Mouse (Mus musculus) neural tube, embryonic 15.5 days (tissue): ENCODE data around the gene Hmgb4. TPM values are rescaled to one million over a fixed set of nuclear protein-coding genes. Genes with fewer than 3 reads are reported as not detected.

Experiments used
- ATAC-seq: fragments of 200-750 bp; cut with Nextera tagmentation; 2 replicates; pipeline ENCODE4 v1.8.0; 2017; ENCODE audit warnings: mild to moderate bottlenecking, moderate TSS enrichment, moderate library complexity; ENCODE audit not compliant: low FRiP score
- H3K27ac ChIP-seq: fragments of 300-500 bp; sonication (generic); replicated peaks from 2 replicates; pipeline ENCODE4 v1.5.1; 2015; ENCODE audit warnings: mild to moderate bottlenecking, inconsistent platforms
- H3K27me3 ChIP-seq: fragments of 300-500 bp; sonication (generic); replicated peaks from 2 replicates; pipeline ENCODE4 v1.6.1; 2015; ENCODE audit warnings: inconsistent platforms
- H3K36me3 ChIP-seq: fragments of 300-500 bp; sonication (generic); 2 replicates; pipeline ENCODE4 v1.6.1; 2015; ENCODE audit warnings: inconsistent platforms
- H3K4me1 ChIP-seq: fragments of 300-500 bp; sonication (generic); 2 replicates; pipeline ENCODE4 v1.6.1; 2015; ENCODE audit warnings: inconsistent platforms
- H3K4me2 ChIP-seq: fragments of 300-500 bp; sonication (generic); 2 replicates; pipeline ENCODE4 v1.6.1; 2015; ENCODE audit warnings: inconsistent platforms, mild to moderate bottlenecking, moderate library complexity
- H3K4me3 ChIP-seq: fragments of 300-500 bp; sonication (generic); replicated peaks from 2 replicates; pipeline ENCODE4 v1.5.1; 2015; ENCODE audit warnings: mild to moderate bottlenecking, inconsistent platforms
- H3K9ac ChIP-seq: fragments of 300-500 bp; sonication (generic); replicated peaks from 2 replicates; pipeline ENCODE4 v1.6.1; 2015; ENCODE audit warnings: mild to moderate bottlenecking, inconsistent platforms
- H3K9me3 ChIP-seq: fragments of 300-500 bp; sonication (generic); replicated peaks from 2 replicates; pipeline ENCODE4 v1.6.1; 2016; ENCODE audit warnings: inconsistent platforms
- WGBS: fragments of 180-500 bp; shearing (Covaris S2); methylation state at CpG from one replicate; pipeline ENCODE4 v1.1.7; 2015; ENCODE audit warnings: mixed read lengths; 5-methylcytosine and 5-hydroxymethylcytosine counted together
- polyA plus RNA-seq: library from polyadenylated mRNA; unstranded; fragments of >200 nt; fragmentation: Nextera tagmentation; extraction: Ambion mirVana; gene quantifications from 2 replicates; pipeline ENCODE4 v1.2.1, GENCODE M21; 2015

The Hmgb4 gene
- polyA plus RNA-seq, 1 experiment from 2014 or later = not detected

GRCm38 (mm10) chr4:128265341-128265740, 4.6 kb upstream of the Hmgb4 start:
- H3K36me3 ChIP-seq = no peaks in the 10 kb centered on the region
- no peak for ATAC-seq
- H3K27ac ChIP-seq = no peak overlapping the region
- H3K9me3 ChIP-seq = no peaks in the 10 kb centered on the region
- no peak overlapping the region for H3K4me3 ChIP-seq
- WGBS = 89% methylated on average over 3 of the region's 3 CpGs
- peaks cover 16% of the 10 kb centered on the region for H3K4me1 ChIP-seq
- H3K9ac ChIP-seq = no peak overlapping the region
- no peaks in the 10 kb centered on the region for H3K27me3 ChIP-seq
- no peak overlapping the region for H3K4me2 ChIP-seq

- H3K36me3 ChIP-seq = no peaks in the 10 kb centered on the region
- no peak overlapping the region for H3K9ac ChIP-seq
- WGBS = 89% methylated on average over 5 of the region's 5 CpGs
- H3K27ac ChIP-seq = no peak overlapping the region
- no peak for ATAC-seq
- no peak overlapping the region for H3K4me3 ChIP-seq
- H3K27me3 ChIP-seq = no peaks in the 10 kb centered on the region
- H3K9me3 ChIP-seq = no peaks in the 10 kb centered on the region
- peaks cover 8% of the 10 kb centered on the region for H3K4me1 ChIP-seq
- H3K4me2 ChIP-seq = no peak overlapping the region
These were observed 3.7 kb upstream of the Hmgb4 start for GRCm38 (mm10) chr4:128264491-128264890.

GRCm38 (mm10) chr4:128259211-128259610, 1.5 kb downstream of the Hmgb4 start:
- 73% methylated on average over 5 of the region's 5 CpGs for WGBS
- H3K9me3 ChIP-seq = no peaks in the 10 kb centered on the region
- H3K27me3 ChIP-seq = no peaks in the 10 kb centered on the region
- H3K4me3 ChIP-seq = no peak overlapping the region
- H3K36me3 ChIP-seq = no peaks in the 10 kb centered on the region; the same call in 1 of the 2 replicates
- no peak for ATAC-seq
- no peak overlapping the region for H3K27ac ChIP-seq
- H3K9ac ChIP-seq = no peak overlapping the region
- H3K4me1 ChIP-seq = no peaks in the 10 kb centered on the region
- no peak overlapping the region for H3K4me2 ChIP-seq

GRCm38 (mm10) chr4:128248676-128249075, 12.1 kb downstream of the Hmgb4 start:
- no peaks in the 10 kb centered on the region for H3K27me3 ChIP-seq
- peaks cover 8% of the 10 kb centered on the region for H3K4me1 ChIP-seq
- H3K9ac ChIP-seq = no peak overlapping the region
- H3K36me3 ChIP-seq = no peaks in the 10 kb centered on the region
- 15% methylated on average over 5 of the region's 5 CpGs for WGBS
- H3K4me3 ChIP-seq = no peak overlapping the region
- ATAC-seq = no peak
- H3K27ac ChIP-seq = no peak overlapping the region
- H3K9me3 ChIP-seq = no peaks in the 10 kb centered on the region
- H3K4me2 ChIP-seq = no peak overlapping the region

GRCm38 (mm10) chr4:128245201-128245600, 15.6 kb downstream of the Hmgb4 start:
- Histone ChIP-seq H3K36me3 (no peaks in the 10 kb centered on the region), H3K27me3 (no peaks in the 10 kb centered on the region), H3K27ac (no peak overlapping the region), H3K9ac (no peak overlapping the region), H3K4me2 (no peak overlapping the region), H3K4me3 (no peak overlapping the region), H3K9me3 (no peaks in the 10 kb centered on the region), H3K4me1 (peaks cover 32% of the 10 kb centered on the region)
- 47% methylated on average over 2 of the region's 2 CpGs for WGBS
- ATAC-seq = no peak

GRCm38 (mm10) chr4:128241854-128242356, 18.9 kb downstream of the Hmgb4 start:
- Histone ChIP-seq H3K27ac (peak overlapping the region; percentile 24), H3K36me3 (no peaks in the 10 kb centered on the region), H3K27me3 (no peaks in the 10 kb centered on the region), H3K9ac (no peak overlapping the region), H3K4me2 (no peak overlapping the region), H3K4me1 (peaks cover 32% of the 10 kb centered on the region), H3K9me3 (no peaks in the 10 kb centered on the region), H3K4me3 (no peak overlapping the region)
- ATAC-seq = peak; percentile 64; the same call in 1 of the 2 replicates
- WGBS = 38% methylated on average over 2 of the region's 2 CpGs

- H3K9me3 ChIP-seq = no peaks in the 10 kb centered on the region
- ATAC-seq = peak; percentile 32; the same call in 1 of the 2 replicates
- H3K4me1 ChIP-seq = peaks cover 32% of the 10 kb centered on the region
These were observed 19.5 kb downstream of the Hmgb4 start for GRCm38 (mm10) chr4:128241075-128241853.

GRCm38 (mm10) chr4:128239113-128239512, 21.6 kb downstream of the Hmgb4 start:
- H3K4me3 ChIP-seq = no peak overlapping the region
- no peak overlapping the region for H3K9ac ChIP-seq
- 42% methylated on average over 1 of the region's 1 CpGs for WGBS
- peaks cover 27% of the 10 kb centered on the region for H3K4me1 ChIP-seq
- no peak overlapping the region for H3K27ac ChIP-seq
- H3K27me3 ChIP-seq = no peaks in the 10 kb centered on the region
- no peaks in the 10 kb centered on the region for H3K9me3 ChIP-seq
- H3K36me3 ChIP-seq = no peaks in the 10 kb centered on the region
- no peak for ATAC-seq
- H3K4me2 ChIP-seq = no peak overlapping the region

More at GRCm38 (mm10) chr4:128241075-128241853, 19.5 kb downstream of the Hmgb4 start:
- Histone ChIP-seq H3K4me2 (no peak overlapping the region), H3K36me3 (no peaks in the 10 kb centered on the region), H3K4me3 (no peak overlapping the region), H3K27me3 (no peaks in the 10 kb centered on the region), H3K9ac (no peak overlapping the region), H3K27ac (peak overlapping the region; percentile 66)
- 23% methylated on average over 19 of the region's 19 CpGs for WGBS

- Histone ChIP-seq H3K9ac (no peak overlapping the region), H3K27me3 (no peaks in the 10 kb centered on the region), H3K9me3 (no peaks in the 10 kb centered on the region), H3K4me1 (peaks cover 5% of the 10 kb centered on the region), H3K4me3 (no peak overlapping the region), H3K36me3 (no peaks in the 10 kb centered on the region), H3K27ac (no peak overlapping the region; the same call in 1 of the 2 replicates), H3K4me2 (no peak overlapping the region)
- ATAC-seq = no peak
- WGBS = 73% methylated on average over 13 of the region's 13 CpGs
These were observed 27.3 kb downstream of the Hmgb4 start for GRCm38 (mm10) chr4:128233458-128233857.

GRCm38 (mm10) chr4:128227377-128228316, 33.1 kb downstream of the Hmgb4 start:
- ATAC-seq = peak; percentile 40
- no peak overlapping the region for H3K4me2 ChIP-seq
- H3K9me3 ChIP-seq = no peaks in the 10 kb centered on the region
- 0 out of 2 replicates have a peak overlapping the region, but pooled peaks have one; percentile 28 for H3K27ac ChIP-seq
- H3K27me3 ChIP-seq = no peaks in the 10 kb centered on the region
- no peaks in the 10 kb centered on the region for H3K36me3 ChIP-seq
- no peak overlapping the region for H3K4me3 ChIP-seq
- no peak overlapping the region for H3K9ac ChIP-seq
- WGBS = 36% methylated on average over 13 of the region's 13 CpGs
- peaks cover 28% of the 10 kb centered on the region for H3K4me1 ChIP-seq

GRCm38 (mm10) chr4:128224453-128224852, 36.3 kb downstream of the Hmgb4 start:
- H3K4me1 ChIP-seq = peaks cover 28% of the 10 kb centered on the region

More at GRCm38 (mm10) chr4:128224453-128224852, 36.3 kb downstream of the Hmgb4 start:
- Histone ChIP-seq H3K9ac (no peak overlapping the region), H3K4me3 (no peak overlapping the region), H3K27ac (no peak overlapping the region), H3K9me3 (no peaks in the 10 kb centered on the region), H3K27me3 (no peaks in the 10 kb centered on the region), H3K4me2 (no peak overlapping the region), H3K36me3 (no peaks in the 10 kb centered on the region)
- ATAC-seq = no peak
- 42% methylated on average over 6 of the region's 6 CpGs for WGBS
